Mouse (Mus musculus) Patski (cell line): ENCODE data around the gene Mpv17l2. TPM values are rescaled to one million over a fixed set of nuclear protein-coding genes. Genes with fewer than 3 reads are reported as not detected.
A peak's percentile ranks its signal among the peaks of the same experiment; 100 is the strongest.

Source experiments
- ATAC-seq: fragments of 100-300 bp; one replicate; pipeline ENCODE4 v1.8.0; 2021
- CTCF ChIA-PET: fragments of 350-600 bp; sonication (Branson Sonifier 250); formaldehyde crosslinking; loops from one replicate; lab custom pipeline; 2022; ENCODE audit warnings: inconsistent platforms; lab: Charles Lee
- POLR2A ChIA-PET: fragments of 350-600 bp; sonication (Branson Sonifier 250); formaldehyde crosslinking; loops from one replicate; lab custom pipeline; 2022; ENCODE audit warnings: antibody characterized with exemption, inconsistent platforms; lab: Charles Lee
- DNase-seq: peaks from one replicate; pipeline ENCODE4 v3.0.0-alpha.2; 2011; ENCODE audit warnings: low read depth, low spot score
- H3K27me3 ChIP-seq: fragments of 371-371 bp; one replicate; pipeline ENCODE4 v1.5.1; 2021
- CTCF ChIP-seq: fragments of 100-300 bp; IDR thresholded peaks from one replicate; pipeline ENCODE4 v1.5.1; 2021
- in situ Hi-C: fragments of 300-500 bp; cut with MboI; formaldehyde crosslinking; loops from 3 replicates; pipeline ENCODE4 v1.11.1; 2018; ENCODE audit warnings: low pct_unique_long_range_greater_than_20kb, mixed read lengths
- polyA plus RNA-seq: library from polyadenylated mRNA; unstranded; gene quantifications from one replicate; pipeline ENCODE4 v1.2.3, GENCODE M21; 2021

Mpv17l2 gene
- polyA plus RNA-seq, 1 experiment from 2014 or later, result 85.2 TPM

DNA sequence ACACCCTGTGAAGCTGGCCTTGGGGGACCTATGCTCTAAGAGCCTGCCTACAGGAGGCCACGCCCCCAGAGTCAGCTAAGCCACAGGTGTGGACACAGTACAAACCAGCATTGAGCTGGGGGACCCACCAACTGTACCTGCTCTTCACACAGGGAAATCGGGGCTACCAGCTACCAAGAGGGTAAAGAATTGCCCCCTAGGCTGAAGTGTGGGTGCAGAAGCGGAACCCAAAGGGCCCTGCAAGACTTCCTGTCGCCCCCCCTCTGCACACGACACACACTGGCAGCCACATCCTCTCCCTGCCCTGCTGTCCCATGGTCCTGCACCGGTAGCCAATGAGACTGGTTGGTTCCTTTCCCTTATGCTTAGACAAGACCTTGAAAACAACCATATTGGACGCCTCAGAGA is 30.6 kb upstream of the Mpv17l2 start:
- CTCF ChIA-PET, result interaction anchor here (0.8 to 1.7 kb wide), 3 partner anchors 28 to 53 kb away, joined by 3 to 5 read pairs (median 4); no protein-coding TSS in a partner anchor
- DNase-seq, result no peak
- in situ Hi-C loops, result no loop called here
- ATAC-seq, result no peak
- no peaks in the 10 kb centered on the region for H3K27me3 ChIP-seq
- no peak for TF ChIP-seq CTCF
- POLR2A ChIA-PET, result interaction anchor here (2.3 kb wide), 2 partner anchors 12 to 15 kb away, joined by 11 read pairs; partner anchors contain the start of gene Pik3r2

DNA sequence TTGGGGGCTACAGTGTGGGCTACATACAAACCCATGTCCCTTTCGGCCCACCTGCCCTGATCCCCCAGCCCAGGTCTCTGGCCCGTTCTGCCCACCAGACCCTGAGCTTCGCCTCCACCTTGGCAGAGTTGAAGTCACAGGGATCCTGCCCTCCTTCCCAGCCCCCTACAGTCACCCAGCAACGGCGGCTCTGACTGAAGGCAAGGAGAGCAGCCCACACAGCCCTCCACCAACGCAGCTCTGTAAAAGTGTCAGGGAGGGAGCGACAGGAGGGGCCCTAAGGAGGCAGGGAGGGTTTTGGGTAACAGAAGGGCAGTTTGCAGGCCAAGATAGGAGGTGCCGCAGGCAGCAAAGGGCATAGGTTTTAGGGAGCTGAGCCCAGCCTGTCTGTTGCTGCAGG is 30.1 kb upstream of the Mpv17l2 start:
- ATAC-seq (no peak), DNase-seq (no peak)
- TF ChIP-seq CTCF, result no peak
- no peaks in the 10 kb centered on the region for H3K27me3 ChIP-seq
- CTCF ChIA-PET, result interaction anchor here (0.8 kb wide), 1 partner anchor 28 kb away, joined by 3 read pairs; no protein-coding TSS in a partner anchor
- POLR2A ChIA-PET, result interaction anchor here (0.8 to 2.3 kb wide), 3 partner anchors 12 to 14 kb away, joined by 3 to 11 read pairs (median 11); partner anchors contain the start of gene Pik3r2
- in situ Hi-C loops, result no loop called here

DNA sequence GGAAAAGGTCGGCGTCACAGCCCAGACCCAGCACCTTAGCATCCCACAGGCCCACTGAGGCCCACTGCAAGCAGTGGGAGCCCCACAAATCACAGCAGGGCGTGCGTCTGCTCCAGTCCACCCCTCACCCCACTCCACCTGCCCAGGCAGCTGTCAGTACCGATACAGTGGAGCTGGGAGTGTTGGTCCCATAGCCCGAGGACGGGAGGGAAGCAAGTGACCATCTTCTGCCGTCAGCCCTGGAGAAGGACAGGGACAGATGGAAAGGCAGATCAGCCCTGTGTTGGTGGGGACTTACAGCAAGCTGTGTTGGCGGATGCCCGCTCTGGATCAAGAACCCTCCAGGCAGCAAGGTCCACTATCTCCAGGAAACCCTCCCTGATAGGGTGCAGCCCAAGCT is 28.3 kb upstream of the Mpv17l2 start:
- ChIA-PET POLR2A (interaction anchor here (0.7 to 1.0 kb wide), 2 partner anchors 10 to 12 kb away, joined by 3 read pairs; partner anchors contain the start of gene Pik3r2), CTCF (no interaction called here)
- H3K27me3 ChIP-seq, result no peaks in the 10 kb centered on the region
- DNase-seq (no peak), ATAC-seq (no peak)
- in situ Hi-C loops, result no loop called here
- TF ChIP-seq CTCF, result no peak

DNA sequence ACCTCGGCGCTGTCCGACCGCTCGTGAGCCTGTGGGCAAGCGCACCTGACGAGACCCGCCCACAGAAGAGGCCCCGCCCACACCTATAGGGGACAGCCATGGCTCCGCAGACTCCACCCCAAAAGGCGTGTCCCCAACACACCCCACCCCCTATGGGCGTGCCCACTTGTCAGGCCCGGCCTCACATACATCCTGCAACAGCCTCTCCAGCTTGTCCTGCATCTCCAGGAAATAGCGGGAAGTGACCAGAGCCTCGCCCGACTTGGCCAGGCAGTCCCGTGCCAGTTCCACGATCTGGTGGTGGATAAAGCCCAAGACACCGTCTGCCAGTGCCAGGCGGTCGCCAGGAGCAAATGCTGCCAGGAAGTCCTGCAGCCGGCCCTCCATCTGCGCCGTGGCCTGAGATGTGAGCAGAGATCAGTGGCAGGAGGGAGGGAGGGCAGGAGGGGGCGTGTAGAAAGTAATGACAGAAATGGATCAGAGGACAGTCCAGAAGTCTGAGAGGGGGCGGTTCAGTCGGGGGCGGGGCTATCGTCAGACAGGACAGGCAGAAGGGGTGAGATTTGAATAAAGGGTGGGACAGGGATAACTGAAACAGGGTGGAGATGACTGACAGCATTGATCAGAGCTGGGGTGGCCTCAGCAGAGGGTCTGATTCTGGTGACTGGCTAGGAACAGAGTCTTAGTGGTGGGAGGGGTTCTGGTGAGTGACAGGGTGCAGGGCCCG is 27.4 kb upstream of the Mpv17l2 start:
- no peak for DNase-seq
- POLR2A ChIA-PET, result interaction anchor here (0.7 to 1.0 kb wide), 2 partner anchors 9 to 11 kb away, joined by 3 read pairs; partner anchors contain the start of gene Pik3r2

DNA sequence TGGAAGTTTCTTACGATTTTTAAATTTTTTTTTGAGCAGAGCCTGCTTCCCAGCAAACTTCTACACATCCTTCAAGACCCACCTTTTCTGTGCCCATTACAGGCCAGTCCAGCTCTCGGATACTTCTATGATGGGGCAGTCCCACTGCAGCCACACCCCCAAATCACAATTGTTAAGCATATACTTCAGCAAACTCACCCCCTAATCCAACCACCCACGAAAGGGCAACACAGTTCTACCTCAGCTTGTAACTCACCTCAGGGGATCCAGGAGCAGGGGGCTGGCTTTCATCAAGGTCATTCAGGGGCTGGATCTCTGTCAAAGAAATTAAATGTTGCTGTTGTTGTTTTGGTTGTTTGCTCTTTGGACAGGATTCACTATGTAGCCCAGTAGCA is 26.3 kb upstream of the Mpv17l2 start:
- in situ Hi-C loops, result no loop called here
- ATAC-seq (no peak), DNase-seq (no peak)
- H3K27me3 ChIP-seq, result no peaks in the 10 kb centered on the region
- TF ChIP-seq CTCF, result no peak
- POLR2A ChIA-PET, result no interaction called here
- CTCF ChIA-PET, result interaction anchor here (0.9 kb wide), 1 partner anchor 9 kb away, joined by 3 read pairs; no protein-coding TSS in a partner anchor

More for the DNA sequence above, 27.4 kb upstream of the Mpv17l2 start:
- CTCF ChIA-PET, result no interaction called here
- no peak for TF ChIP-seq CTCF
- ATAC-seq, result no peak
- in situ Hi-C loops, result no loop called here
- H3K27me3 ChIP-seq, result no peaks in the 10 kb centered on the region

DNA sequence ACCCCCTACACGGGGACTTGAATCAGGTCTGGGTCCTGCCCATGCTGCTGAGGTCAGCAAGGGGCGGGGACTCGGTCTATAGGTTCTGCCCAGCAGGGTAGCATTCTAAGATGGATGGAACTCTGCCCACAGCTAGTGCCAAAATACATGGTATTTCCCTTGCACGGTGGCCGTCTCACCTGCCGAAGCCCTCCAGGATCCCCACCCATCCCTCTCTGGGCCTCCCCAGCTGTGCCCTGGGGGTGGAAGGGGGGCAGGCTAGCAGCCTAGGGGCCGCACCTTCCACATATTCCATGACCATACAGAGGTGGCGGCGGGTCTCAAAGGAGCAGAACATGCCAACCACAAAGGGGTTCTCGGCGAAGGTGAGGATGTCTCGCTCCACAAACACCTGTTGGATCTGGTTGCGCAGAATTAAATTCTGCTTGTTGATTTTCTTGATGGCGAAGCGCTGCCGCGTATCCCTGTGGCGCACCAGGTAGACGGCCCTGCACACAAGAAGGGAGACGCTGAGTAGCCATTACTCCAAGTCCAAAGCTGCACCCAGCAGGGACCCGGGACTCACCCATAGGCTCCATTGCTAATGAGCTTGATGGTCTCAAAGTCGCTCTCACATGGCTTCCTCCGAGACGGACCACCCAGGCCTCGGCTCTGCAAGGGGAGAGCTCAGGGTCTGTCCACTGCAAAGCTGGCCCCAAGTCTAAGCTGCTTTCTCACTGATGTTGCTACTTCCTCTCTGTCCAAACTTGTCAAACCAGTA is 25.7 kb upstream of the Mpv17l2 start:
- CTCF ChIA-PET, result interaction anchor here (0.9 kb wide), 1 partner anchor 9 kb away, joined by 3 read pairs; no protein-coding TSS in a partner anchor
- POLR2A ChIA-PET, result no interaction called here
- DNase-seq (no peak), ATAC-seq (no peak)
- TF ChIP-seq CTCF, result no peak
- H3K27me3 ChIP-seq, result no peaks in the 10 kb centered on the region
- in situ Hi-C loops, result no loop called here

DNA sequence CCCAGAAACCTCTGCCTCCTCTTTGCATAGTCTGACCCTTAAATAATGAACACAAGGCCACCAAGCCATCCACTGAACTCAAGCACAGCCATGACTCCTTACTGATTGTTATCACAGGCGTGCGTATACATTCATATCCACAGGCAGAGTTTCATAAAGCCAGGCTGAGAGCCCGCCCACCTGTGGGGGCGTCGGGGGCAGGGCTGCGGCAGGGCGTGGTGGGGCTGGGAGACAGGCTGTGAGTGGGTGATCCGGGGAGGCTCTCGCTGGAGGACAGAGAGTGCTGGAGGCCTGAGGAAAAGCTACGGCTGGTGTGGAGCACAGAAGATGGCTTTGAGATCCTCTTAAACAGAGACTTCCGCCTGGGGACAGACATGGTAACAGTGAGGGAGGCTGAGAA is 19.3 kb upstream of the Mpv17l2 start:
- TF ChIP-seq CTCF, result no peak
- in situ Hi-C loops, result no loop called here
- no peaks in the 10 kb centered on the region for H3K27me3 ChIP-seq
- POLR2A ChIA-PET, result interaction anchor here (1.3 kb wide), 1 partner anchor 9 kb away, joined by 3 read pairs; no protein-coding TSS in a partner anchor
- DNase-seq, result no peak
- ATAC-seq, result no peak
- CTCF ChIA-PET, result no interaction called here

DNA sequence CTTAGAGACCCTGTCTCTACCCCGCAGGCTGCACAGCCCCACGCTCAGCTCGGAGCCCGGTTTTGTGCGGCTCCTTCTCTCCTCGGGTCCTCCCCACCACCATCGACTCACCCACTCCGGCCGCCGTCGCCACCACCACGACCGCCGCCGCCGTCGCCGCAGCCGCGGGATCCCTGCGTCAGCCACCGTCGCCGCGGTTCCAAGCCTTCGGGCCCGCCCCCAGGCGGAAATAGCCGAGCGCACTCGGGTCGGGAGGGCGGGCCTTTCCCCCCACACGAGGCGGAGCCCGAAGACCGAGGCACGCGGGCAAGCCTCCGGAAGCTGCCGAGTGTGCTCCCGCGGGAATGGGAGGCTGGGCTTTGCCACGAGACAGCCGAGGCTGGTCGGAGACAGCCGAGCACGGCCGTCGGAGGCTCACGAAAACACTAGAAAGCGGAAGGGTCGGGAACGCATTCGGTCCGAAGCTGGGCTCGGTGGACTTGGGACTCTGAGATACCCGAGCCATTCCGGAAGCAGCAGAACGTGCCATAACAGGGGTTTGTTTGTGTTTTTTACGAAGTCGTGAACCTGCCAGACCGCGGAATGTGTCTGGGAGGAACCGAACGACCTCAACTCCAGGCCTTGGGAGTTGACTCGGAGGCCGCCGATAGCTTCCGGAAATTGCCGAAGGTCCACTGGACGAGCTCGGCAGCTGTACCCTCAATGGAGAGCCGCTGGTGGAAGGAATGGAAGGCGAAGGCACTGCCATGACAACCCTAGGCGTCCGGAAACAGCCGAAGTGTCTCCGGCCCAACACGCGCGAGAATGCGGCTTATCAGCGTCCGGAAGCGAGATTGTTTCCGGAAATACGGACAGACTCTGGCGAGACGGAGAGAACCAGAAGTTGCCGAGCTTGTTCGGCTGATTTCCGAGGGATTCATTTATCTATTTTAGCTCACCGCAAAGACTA is 16.0 kb upstream of the Mpv17l2 start, which contains the start of gene Pik3r2:
Gene Pik3r2 (minus strand): TSS at position 218 of the 949 bp plus-strand sequence.
- no peak for TF ChIP-seq CTCF
- ATAC-seq (peak; percentile 82), DNase-seq (peak; percentile 82)
- ChIA-PET CTCF (interaction anchor here (1.0 kb wide), 1 partner anchor 14 kb away, joined by 8 read pairs; no protein-coding TSS in a partner anchor), POLR2A (interaction anchor here (0.7 to 1.3 kb wide), 3 partner anchors 12 to 738 kb away, joined by 3 to 11 read pairs (median 3); no protein-coding TSS in a partner anchor)
- in situ Hi-C loops, result no loop called here
- no peaks in the 10 kb centered on the region for H3K27me3 ChIP-seq

DNA sequence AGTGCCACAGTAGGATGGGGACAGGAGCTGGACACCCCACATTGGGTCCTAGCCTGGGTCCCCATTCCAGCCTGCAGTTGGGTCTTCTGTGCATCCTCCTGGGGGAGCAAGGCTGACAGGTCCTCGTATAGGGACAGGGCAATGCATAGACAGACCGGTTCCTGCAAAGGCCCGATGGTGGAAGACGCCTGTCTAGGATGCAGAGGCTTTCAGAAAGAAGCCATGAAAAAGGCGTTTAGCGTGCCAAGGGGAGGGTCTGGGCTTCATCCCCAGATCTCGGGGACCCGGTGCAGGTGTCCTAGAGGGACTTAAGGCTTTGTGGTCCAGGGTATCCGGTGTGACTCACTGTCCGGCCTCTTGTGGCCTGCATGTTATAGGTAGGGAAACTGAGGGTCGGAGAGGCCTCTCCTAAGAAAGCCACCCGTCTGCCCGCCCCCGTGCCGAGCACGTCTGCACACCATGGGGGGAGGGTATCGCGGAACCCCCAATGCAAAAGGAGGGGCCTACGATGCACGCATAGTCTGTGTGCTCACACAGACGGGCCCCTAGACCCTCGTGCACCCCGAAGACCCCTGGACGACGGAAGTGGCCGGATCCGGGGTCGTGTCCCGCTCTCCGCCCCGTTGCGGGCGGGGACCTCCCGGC is 15.2 kb upstream of the Mpv17l2 start:
- no peaks in the 10 kb centered on the region for H3K27me3 ChIP-seq
- ATAC-seq, result no peak
- in situ Hi-C loops, result no loop called here
- DNase-seq, result no peak
- TF ChIP-seq CTCF, result no peak
- ChIA-PET CTCF (no interaction called here), POLR2A (interaction anchor here (0.7 to 1.3 kb wide), 4 partner anchors 12 to 738 kb away, joined by 3 to 11 read pairs (median 3); no protein-coding TSS in a partner anchor)
